Mouse (Mus musculus) CD4-positive, CD25-positive, alpha-beta regulatory T cell, adult 4 months (primary cell): ENCODE measurements around the gene Lrp1. TPM values are rescaled to one million over a fixed set of nuclear protein-coding genes. Genes with fewer than 3 reads are reported as not detected.

Experiments used
- ATAC-seq: one replicate; pipeline ENCODE4 v1.8.0; 2017
- polyA plus RNA-seq, 2 experiments: library from polyadenylated mRNA; unstranded; fragments of 100-300 nt; shearing (Covaris generic); gene quantifications; one replicate each; pipeline ENCODE4 v1.2.1; 2017

Gene Lrp1
- polyA plus RNA-seq, 2 experiments from 2014 or later, result 0.30 to 0.96 TPM

- no peak for ATAC-seq
These were observed 74.4 kb downstream of the Lrp1 start for GRCm38 (mm10) chr10:127546505-127546904.

- no peak for ATAC-seq
These were observed 76.6 kb downstream of the Lrp1 start for GRCm38 (mm10) chr10:127544375-127544774.

- ATAC-seq, result no peak
These were observed 77.0 kb downstream of the Lrp1 start for GRCm38 (mm10) chr10:127543916-127544315.

- ATAC-seq, result no peak
These were observed 78.2 kb downstream of the Lrp1 start for GRCm38 (mm10) chr10:127542720-127543119.

GRCm38 (mm10) chr10:127542084-127542483 is 78.9 kb downstream of the Lrp1 start:
- ATAC-seq, result no peak

GRCm38 (mm10) chr10:127541510-127541909 is 79.4 kb downstream of the Lrp1 start:
- ATAC-seq, result no peak

- peak; percentile 42 for ATAC-seq
These were observed 82.9 kb downstream of the Lrp1 start for GRCm38 (mm10) chr10:127537854-127538583.

- no peak for ATAC-seq
These were observed 84.2 kb downstream of the Lrp1 start for GRCm38 (mm10) chr10:127536586-127537314.

GRCm38 (mm10) chr10:127534929-127535384 is 86.0 kb downstream of the Lrp1 start:
- ATAC-seq, result no peak

GRCm38 (mm10) chr10:127534036-127534928 is 86.7 kb downstream of the Lrp1 start, which contains the start of gene Nxph4:
TSS of gene Nxph4 (minus strand) at chr10:127534559.
- no peak for ATAC-seq

- no peak for ATAC-seq
These were observed 89.4 kb downstream of the Lrp1 start for GRCm38 (mm10) chr10:127531548-127531947.

GRCm38 (mm10) chr10:127530945-127531344 is 90.0 kb downstream of the Lrp1 start:
- no peak for ATAC-seq

- no peak for ATAC-seq
These were observed 93.5 kb downstream of the Lrp1 start for GRCm38 (mm10) chr10:127527481-127527880.

GRCm38 (mm10) chr10:127526681-127527080 is 94.3 kb downstream of the Lrp1 start:
- ATAC-seq, result no peak

- no peak for ATAC-seq
These were observed 94.9 kb downstream of the Lrp1 start for GRCm38 (mm10) chr10:127526048-127526447.

GRCm38 (mm10) chr10:127524646-127525255 is 96.2 kb downstream of the Lrp1 start:
- ATAC-seq, result no peak

GRCm38 (mm10) chr10:127522088-127522581 is 98.8 kb downstream of the Lrp1 start, which contains the start of gene Shmt2:
TSS of gene Shmt2 (minus strand) at chr10:127522444.
- peak; percentile 68 for ATAC-seq

GRCm38 (mm10) chr10:127521611-127522080 is 99.3 kb downstream of the Lrp1 start:
- peak; percentile 64 for ATAC-seq

- no peak for ATAC-seq
These were observed 100.1 kb downstream of the Lrp1 start for GRCm38 (mm10) chr10:127520714-127521357.

GRCm38 (mm10) chr10:127519903-127520713 is 100.8 kb downstream of the Lrp1 start:
- ATAC-seq, result no peak
